Mouse (Mus musculus): Measurements from ENCODE around the gene Ptpn5.

The Ptpn5 gene

DNA sequence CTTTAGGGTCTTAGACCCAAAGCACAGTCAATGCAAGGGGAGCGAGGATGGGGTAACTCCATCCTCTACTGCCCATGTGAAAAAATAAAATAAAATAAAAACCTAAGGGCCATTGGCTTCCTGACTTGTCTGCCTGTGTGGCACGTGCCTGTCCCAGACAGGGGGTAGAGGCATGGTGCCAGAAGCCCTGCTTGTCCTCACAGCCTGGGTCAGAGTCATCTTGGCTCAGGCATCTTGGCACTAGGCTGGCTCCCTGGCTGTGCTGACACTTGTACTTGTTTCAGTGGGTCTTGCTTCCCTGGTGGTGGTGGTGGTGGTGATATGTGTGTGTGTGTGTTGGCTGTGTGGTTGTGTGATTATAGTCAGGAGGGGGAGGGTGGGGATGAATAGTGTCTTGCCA lies 78.8 kb downstream of the Ptpn5 start:
- DNase-seq: peak; percentile 91 to 93

DNA sequence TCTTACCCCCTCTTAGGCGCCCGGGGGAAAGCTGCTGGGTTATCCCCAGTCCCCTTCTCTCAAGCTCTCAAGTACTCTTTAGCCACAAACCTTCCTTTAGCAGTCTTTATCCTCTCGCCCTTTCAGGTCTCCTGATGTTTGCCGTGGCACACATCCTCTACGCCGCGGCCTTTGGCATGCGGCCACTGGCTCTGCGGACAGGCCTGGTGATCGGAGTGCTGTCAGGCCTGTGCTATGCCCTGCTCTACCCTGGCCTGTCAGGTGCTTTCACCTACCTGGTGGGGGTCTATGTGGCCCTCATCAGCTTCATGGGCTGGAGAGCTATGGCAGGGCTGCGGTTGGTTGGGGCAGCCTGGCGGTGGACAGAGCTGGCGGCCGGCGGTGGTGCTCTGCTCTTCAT lies 80.2 kb downstream of the Ptpn5 start:
- DNase-seq: peak in 1 of 2 experiments; percentile 41

DNA sequence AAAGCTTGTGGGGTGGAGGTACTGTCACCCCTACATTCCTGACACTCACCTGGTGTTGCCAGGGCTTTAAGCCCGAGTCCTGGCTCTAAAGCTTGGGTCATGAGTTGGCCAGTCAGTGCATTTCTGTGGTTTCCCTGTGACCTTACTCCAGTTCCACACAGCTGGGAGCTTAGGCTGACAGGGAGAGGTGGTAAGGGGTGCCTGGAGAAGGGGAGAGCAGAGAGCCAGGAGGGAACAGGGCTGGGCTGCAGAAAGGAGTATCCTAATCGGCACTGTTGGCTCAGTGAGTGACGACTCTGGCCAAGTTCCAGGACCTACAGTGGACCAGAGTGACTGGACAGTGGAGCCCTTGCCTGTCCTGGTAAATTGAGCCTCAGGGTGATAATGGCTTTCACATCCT lies 81.2 kb downstream of the Ptpn5 start:
- peak; percentile 33 to 66 for DNase-seq

DNA sequence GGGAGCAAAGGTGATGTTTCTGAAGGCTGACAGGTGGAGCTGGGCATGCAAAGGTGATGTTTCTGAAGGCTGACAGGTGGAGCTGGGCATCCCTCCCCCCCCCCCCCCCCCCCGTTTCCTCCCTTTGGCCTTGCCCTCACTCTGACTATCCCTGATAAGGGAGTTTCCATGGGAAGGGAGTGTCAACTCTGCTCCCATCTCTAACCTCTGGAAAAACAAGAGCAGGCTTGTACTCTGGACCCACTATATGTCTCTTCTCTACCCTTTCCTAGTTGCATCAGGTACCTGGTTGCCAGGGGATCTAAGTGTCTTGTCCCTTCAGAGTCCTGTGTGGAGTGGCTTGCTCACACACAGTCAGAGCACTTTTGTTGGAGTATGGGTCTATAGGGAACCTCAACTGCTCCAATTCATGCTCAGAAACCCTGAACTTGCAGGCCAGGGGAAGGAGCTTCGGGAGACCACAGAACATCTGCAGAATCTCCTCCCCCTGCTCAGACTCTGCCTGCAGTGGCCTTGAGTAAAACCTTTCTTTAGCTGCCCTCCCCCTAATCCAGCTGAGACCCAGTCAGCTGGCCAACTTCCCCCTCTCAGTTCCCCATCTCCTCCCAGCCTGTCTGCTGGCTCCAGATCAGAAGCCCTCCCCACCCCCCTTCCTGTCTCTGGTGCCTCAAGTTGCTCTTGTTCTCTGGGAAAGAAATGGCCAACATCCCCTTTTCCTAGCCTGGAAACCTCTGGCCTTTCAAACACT lies 81.9 kb downstream of the Ptpn5 start:
- DNase-seq: peak; percentile 46 to 56

DNA sequence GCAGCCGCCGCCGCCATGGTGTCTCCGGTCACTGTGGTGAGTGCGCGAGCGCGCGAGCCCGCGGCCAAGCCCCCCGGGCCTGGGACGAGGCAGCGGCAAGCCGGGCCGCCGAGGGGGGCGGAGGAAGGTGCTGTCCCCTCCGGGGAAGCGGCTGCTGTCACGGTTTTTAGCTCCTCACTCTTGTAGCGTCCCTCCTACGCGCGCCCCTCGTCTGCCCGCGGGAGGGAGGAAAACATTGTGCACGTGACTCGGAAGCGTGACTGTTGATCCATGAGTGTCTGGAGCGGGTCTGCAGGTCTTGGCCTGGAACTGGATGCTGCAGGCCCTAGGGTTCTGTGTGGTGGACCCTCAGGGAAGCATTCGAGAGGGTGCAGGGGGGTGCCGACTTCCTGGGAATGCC lies 82.7 kb downstream of the Ptpn5 start:
- DNase-seq: peak; percentile 61 to 68

DNA sequence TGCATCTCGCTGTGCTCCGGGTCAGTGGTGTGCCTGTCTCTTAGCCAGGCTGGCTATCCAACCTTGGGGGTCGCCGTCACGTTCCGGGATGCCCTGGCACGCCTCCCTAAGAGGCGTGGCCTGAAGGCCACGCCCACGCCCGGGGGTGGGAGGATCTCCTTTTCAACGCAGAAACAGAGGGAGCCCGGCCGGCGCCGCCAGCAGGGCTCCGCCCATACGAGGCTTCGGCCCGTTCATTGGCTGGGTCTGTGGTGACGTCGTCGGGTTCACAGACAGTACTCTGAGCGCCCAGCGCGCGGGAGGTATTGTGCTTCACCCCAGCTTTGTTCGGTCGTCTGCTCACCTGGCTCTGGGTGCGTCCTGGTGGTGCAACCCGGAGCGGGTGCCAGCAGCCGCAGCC lies 83.1 kb downstream of the Ptpn5 start, which contains the start of gene Tmem86a:
Gene Tmem86a (plus strand): TSS at position 236 of the 400 bp plus-strand sequence.
- peak; percentile 95 to 96 for DNase-seq

DNA sequence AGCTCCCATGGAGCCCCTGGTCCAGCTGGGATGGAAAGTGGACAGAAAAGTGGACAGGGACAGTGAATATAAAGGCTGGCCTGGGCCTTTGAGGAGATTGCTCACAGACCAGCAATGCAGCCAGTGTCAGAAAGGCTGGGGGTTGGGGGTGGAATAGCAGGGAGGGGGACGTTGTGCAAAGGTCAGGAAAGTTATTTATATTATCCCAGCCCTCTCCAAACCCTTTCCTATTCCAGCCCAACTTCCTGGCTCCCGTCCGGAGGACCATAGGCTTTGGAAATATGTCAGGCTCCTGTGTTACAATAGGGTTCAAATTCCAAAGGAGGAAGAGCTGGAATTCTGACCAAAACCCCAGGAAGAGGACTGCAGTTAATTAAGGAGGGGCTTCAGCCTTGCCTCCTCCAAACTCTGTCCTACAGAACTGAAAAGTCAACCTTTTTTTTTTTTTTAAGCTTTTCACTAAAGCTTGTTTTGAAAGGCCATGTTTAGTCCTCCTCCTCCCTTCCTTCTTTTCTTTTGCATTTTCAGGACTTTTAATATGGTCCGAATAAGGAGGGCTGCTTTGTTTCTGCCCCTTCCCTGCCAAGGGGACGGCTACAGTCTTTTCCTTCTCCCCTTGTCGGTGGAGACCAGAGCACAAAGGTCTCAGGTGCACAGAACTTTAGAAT lies 90.5 kb downstream of the Ptpn5 start:
- DNase-seq: no peak

DNA sequence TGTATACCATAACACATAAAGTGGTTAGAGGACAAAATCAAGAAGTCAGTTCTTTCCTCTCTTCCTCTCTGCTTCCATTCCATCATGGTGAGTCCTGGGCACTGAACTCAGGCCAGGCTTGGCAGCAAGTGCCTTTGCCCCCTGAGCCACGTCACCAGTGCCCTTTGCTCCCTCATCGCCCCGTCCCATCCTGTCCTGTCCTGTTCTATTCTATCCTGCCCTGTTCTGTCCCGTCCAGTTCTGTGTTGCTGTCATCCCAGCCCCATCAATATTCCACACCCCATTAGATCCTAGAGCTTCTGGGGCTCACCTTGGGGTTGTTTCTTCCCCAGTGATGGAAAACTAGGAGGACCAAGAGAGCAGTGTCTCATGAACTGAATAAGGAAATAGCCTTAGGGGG lies 91.4 kb downstream of the Ptpn5 start:
- DNase-seq: no peak

DNA sequence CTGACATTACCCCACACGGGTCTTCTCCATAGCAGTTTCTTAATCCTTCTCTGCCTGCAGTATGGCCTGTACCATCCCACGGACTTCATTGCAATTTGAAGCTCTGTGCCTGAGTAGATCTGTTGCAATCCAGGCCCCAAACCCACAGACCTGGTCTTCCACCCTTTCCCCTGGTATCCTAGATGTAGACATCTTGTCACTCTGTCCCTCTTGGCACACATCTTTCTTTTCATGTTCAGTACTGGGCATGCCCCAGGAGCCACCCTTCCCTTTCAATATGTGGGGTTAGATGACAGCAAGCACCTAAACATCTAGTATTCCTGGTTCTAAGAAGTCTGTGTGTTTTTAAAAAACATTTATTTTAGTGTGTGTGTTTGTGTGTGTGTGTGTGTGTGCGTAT lies 91.8 kb downstream of the Ptpn5 start:
- DNase-seq: no peak

DNA sequence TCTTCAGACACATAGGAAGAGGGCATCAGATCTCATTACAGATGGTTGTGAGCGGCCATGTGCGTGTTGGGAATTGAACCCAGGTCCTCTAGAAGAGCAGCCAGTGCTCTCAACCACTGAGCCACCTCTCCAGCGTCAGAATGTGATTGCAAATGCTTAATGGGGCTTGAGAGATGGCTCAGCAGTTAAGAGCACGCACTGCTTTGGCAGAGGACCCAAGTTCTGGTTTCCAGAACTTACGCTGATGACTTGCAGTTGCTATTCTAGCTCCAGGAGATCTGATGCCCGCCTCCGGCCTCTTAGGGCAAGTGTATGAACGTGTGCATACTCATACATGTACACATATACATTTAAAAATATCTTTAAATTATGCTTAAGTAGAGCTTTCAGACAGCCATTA lies 98.1 kb downstream of the Ptpn5 start:
- DNase-seq: no peak

DNA sequence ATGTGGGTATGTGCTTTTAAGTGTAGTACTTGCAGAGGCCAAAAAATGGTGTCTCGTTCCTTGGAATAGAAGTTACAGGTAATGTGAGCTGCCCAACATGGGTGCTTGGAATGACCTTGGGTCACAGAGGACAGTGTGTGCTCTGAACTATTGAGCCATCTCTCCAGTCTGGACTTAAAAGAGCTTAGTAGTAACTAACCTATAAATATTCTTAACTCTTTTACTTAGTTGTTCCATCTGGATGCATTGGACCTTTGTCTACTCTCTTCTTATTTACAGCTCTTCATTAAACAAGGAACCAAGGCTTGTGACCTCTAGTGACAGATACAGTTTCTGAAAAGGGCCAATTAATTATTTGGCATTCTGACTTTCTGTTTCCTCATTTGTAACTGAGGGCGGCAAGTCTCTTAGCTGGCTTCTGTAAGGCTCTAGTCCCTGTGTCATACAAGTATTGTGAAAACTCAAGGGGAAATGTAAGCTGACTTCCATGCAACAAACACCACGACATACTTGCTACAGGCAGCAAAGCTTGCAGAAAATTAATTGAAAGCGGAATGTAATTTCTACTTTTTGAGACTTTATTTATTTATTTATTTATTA lies 98.6 kb downstream of the Ptpn5 start:
- no peak for DNase-seq

DNA sequence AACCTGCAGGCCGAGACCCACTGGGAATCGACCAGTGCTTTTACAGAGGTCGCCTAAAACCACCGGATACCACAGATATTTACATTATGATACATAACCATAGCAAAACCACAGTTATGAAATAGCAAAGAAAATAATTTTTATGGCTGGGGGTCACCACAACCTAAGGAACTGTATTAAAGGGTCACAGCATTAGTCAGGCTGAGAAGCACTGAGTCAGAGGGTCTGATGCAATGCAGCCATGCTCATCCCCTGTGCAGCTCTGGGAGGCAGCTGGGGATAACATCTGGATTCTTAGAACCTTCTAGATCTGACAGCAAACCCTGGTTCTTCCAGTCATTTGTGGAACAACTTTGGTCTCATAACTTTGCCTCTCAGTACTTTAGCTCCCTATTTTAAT lies 102.1 kb downstream of the Ptpn5 start:
- no peak for DNase-seq

DNA sequence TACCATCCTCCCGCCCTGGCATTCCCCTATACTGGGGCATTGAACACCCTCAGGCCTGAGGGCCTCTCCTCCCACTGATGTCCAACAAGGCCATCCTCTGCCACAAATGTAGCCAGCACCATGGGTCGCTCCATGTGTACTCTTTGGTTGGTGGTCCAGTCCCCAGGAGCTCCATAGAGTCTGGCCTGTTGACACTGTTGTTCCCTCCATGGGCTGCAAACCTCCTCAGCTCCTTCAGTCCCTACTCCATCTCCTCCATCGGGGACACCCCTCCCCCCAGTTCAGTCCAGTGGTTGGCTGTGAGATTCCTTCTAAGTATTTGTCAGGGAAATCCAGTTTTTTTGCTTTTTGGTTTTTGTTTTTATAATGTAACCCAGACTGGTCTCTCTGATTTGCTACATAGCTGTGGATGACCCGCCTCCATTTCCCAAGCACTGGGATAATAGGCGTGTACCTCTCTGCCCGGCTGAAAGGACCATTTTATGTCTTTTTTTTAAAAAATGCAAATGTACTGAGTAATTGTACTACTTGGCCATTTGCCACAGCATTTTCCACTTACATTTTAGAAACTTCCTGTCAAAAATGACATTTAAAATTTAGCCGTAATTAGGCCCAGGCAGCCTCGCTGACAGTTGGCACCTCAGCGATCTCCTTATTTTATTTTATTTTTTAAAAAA lies 102.8 kb downstream of the Ptpn5 start:
- DNase-seq: no peak

Measured in kidney, adult 8-10 months (tissue).